Mouse (Mus musculus) liver, postnatal 0 days (tissue): ENCODE measurements at regions not wholly inside any gene's neighbourhood (a gene's known extent, or its start where the extent isn't known, plus 50 kb on each side); places are given as distances from the start of the nearest gene placed in this dataset.

Experiments used
- ATAC-seq: fragments of 200-750 bp; cut with Nextera tagmentation; 2 replicates; pipeline ENCODE4 v1.8.0; 2017; ENCODE audit warnings: mild to moderate bottlenecking, moderate library complexity
- DNase-seq: peaks from one replicate; pipeline ENCODE4 v3.0.0-alpha.2; 2016
- H3K27ac ChIP-seq: fragments of 300-500 bp; sonication (generic); 2 replicates; pipeline ENCODE4 v1.5.1; 2014; ENCODE audit warnings: antibody characterized with exemption, moderate library complexity, mild to moderate bottlenecking, low read depth
- H3K27me3 ChIP-seq: fragments of 300-500 bp; sonication (generic); 2 replicates; pipeline ENCODE4 v1.6.1; 2014; ENCODE audit warnings: low read length, control low read depth, mixed read lengths; ENCODE audit not compliant: insufficient read depth
- H3K36me3 ChIP-seq: fragments of 300-500 bp; sonication (generic); replicated peaks from 2 replicates; pipeline ENCODE4 v1.6.1; 2014; ENCODE audit warnings: mild to moderate bottlenecking, control low read depth, low read length, moderate library complexity, mixed read lengths; ENCODE audit not compliant: insufficient read depth
- H3K4me1 ChIP-seq: fragments of 300-500 bp; sonication (generic); 2 replicates; pipeline ENCODE4 v1.6.1; 2014; ENCODE audit warnings: antibody characterized with exemption, mild to moderate bottlenecking, control low read depth; ENCODE audit not compliant: insufficient read depth
- H3K4me2 ChIP-seq: fragments of 300-500 bp; sonication (generic); 2 replicates; pipeline ENCODE4 v1.6.1; 2014; ENCODE audit warnings: low read depth, mild to moderate bottlenecking, low read length, moderate library complexity, mixed read lengths
- H3K4me3 ChIP-seq: fragments of 300-500 bp; sonication (generic); 2 replicates; pipeline ENCODE4 v1.5.1; 2014; ENCODE audit warnings: low read depth, low read length
- H3K9ac ChIP-seq: fragments of 300-500 bp; sonication (generic); replicated peaks from 2 replicates; pipeline ENCODE4 v1.6.1; 2014; ENCODE audit warnings: mild to moderate bottlenecking, moderate library complexity
- H3K9me3 ChIP-seq: fragments of 300-500 bp; sonication (generic); 2 replicates; pipeline ENCODE4 v1.6.1; 2016; ENCODE audit warnings: mild to moderate bottlenecking, control low read depth, low read length, mixed read lengths
- CTCF ChIP-seq: sonication (generic); IDR thresholded peaks from 2 replicates; pipeline ENCODE4 v1.5.1; 2016; ENCODE audit warnings: antibody characterized with exemption, low read depth
- EP300 ChIP-seq: IDR thresholded peaks from 2 replicates; pipeline ENCODE4 v1.6.1; 2016; ENCODE audit warnings: antibody characterized with exemption, low read depth, mild to moderate bottlenecking
- WGBS: fragments of 180-500 bp; shearing (Covaris S2); extraction: QIAGEN DNeasy Blood & Tissue Kit; methylation state at CpG from one replicate; pipeline ENCODE4 v1.1.7; 2014; ENCODE audit not compliant: insufficient replicate concordance; 5-methylcytosine and 5-hydroxymethylcytosine counted together

DNA sequence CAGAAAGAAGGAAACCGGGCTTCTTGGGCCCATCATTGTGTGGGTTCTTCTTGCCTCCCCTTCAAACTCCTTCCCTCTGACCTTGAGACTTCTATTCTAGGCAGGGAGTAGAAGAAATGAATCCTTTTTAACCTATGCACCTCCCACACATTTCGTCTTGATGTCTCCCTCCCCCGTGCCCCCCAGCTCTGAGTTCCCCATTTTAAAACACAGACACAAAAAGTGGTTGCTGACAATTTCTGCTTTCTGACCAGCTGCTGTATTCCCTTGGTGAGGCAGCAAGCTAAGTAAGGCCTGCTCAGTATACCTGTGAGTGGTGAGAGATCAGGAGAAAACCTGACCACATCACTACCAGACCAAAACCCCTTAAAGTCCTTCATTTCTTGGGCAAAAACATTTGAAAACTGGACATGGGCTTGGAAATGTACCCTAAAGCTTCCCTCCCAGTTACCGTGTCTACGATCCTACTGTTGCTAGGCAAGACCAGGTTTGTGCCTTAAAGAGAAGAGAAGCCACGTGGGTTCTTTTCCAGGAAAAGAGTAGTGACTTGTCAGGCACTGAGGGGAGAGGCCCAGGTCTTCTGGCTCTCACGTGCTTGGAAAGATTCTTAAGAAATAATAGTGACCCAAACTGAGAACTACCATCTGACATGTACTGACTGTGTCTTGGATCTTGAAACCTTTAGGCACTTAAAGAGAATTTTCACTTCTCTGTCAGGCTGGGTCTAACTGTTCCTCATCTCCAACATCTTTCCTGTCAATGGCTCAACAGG lies 103.2 kb upstream of the Zc3h12c start:
- Histone ChIP-seq H3K27me3 (no peaks in the 10 kb centered on the region), H3K9me3 (no peaks in the 10 kb centered on the region), H3K4me1 (no peaks in the 10 kb centered on the region), H3K9ac (no peak overlapping the region), H3K4me3 (no peak overlapping the region), H3K4me2 (no peak overlapping the region), H3K36me3 (no peaks in the 10 kb centered on the region), H3K27ac (no peak overlapping the region)
- DNase-seq (no peak), ATAC-seq (no peak)
- WGBS: 58% methylated on average over 7 of the region's 7 CpGs
- TF ChIP-seq EP300 (no peak), CTCF (no peak)

DNA sequence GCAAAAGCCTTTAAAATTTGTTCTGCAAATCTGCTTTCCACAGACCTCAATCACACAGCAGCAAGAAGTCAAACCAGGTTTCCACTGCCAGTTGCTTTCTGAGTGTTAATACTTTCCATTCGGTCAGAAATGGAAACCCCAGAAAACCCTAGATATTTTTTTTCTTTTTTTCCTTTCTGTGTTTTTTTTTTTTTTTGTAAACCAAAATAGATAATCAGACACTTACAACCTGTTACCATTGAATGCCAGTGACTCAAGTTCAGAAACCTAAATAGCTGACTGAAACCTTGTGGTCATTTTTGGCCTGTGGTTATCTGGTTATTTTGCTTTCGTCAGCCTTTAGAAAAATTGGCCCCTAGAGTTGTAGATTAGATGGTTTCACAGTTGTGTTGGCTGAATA lies 93.2 kb upstream of the Zc3h12c start:
- no peak overlapping the region for H3K4me2 ChIP-seq
- no peak overlapping the region for H3K9ac ChIP-seq
- WGBS: 61% methylated on average over 2 of the region's 2 CpGs
- DNase-seq (no peak), ATAC-seq (no peak)
- H3K4me3 ChIP-seq: no peak overlapping the region
- no peak for TF ChIP-seq CTCF
- no peak for TF ChIP-seq EP300
- H3K9me3 ChIP-seq: no peaks in the 10 kb centered on the region
- no peaks in the 10 kb centered on the region for H3K27me3 ChIP-seq
- H3K36me3 ChIP-seq: no peaks in the 10 kb centered on the region
- H3K27ac ChIP-seq: no peak overlapping the region
- H3K4me1 ChIP-seq: no peaks in the 10 kb centered on the region

DNA sequence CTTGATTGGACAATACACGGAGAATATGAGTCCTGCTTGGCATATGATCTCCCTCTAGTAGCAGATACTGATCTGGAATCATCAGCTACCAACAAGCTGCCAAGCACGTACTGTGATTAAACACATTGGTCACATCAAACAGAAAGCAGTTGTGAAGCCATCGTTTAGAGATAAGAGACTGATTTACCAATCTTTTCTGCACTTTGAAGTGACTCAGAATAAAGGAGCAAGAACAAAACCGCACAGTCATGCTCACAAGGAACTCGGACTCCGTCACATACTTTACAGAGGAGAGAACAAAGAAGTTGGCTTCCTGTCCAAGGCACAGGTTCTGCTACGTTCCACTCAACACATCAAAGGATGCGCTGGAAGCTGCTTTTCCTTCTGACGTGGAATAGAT lies 91.1 kb upstream of the Zc3h12c start:
- Histone ChIP-seq H3K27ac (no peak overlapping the region), H3K4me2 (no peak overlapping the region), H3K27me3 (no peaks in the 10 kb centered on the region), H3K4me1 (no peaks in the 10 kb centered on the region), H3K9me3 (no peaks in the 10 kb centered on the region), H3K4me3 (no peak overlapping the region), H3K9ac (no peak overlapping the region), H3K36me3 (no peaks in the 10 kb centered on the region)
- TF ChIP-seq EP300: no peak
- no peak for TF ChIP-seq CTCF
- 43% methylated on average over 9 of the region's 9 CpGs for WGBS
- no peak for ATAC-seq
- no peak for DNase-seq

DNA sequence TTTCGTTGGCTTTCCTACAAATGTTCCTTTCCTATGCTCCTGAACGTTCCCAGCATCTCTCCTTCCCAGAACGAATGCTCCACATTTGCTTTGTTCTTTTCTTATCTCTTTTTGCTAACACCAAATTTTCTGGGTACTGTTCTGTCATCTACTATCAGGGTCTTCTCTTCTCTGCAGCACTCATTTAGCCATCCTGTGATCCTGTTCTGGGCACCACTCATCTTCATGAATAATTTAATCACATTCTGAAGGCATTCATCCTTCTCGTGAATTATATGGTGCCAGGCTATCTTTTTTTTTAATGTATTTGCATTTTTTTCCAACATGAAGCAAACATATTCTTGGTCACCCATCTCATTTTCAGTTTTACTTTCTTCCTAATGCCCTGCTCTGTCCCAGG lies 87.3 kb upstream of the Zc3h12c start:
- Histone ChIP-seq H3K9me3 (no peaks in the 10 kb centered on the region), H3K36me3 (no peaks in the 10 kb centered on the region), H3K4me3 (no peak overlapping the region), H3K4me1 (no peaks in the 10 kb centered on the region), H3K4me2 (no peak overlapping the region), H3K27me3 (no peaks in the 10 kb centered on the region), H3K9ac (no peak overlapping the region), H3K27ac (no peak overlapping the region)
- no peak for TF ChIP-seq CTCF
- TF ChIP-seq EP300: no peak
- ATAC-seq: no peak
- no peak for DNase-seq
- WGBS: 56% methylated on average over 4 of the region's 4 CpGs

DNA sequence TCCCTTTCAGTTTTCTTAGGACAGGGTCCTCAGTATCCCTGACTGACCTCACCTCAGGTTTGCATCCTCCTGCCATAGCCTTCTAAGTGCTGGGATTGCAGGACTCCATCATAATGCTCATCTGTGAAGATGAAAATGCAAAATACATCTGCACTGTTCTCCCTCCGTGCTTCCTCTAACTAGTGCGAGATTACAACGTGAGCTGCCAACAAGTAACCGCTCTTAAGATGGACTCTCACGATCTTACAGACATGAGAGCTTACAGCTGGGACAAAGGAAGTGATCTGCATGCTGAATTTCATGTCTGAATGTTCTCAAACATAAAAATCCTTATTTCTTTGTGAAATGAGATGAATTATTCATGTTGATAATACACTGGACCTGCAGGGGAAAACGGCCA lies 86.1 kb upstream of the Zc3h12c start:
- Histone ChIP-seq H3K36me3 (no peaks in the 10 kb centered on the region), H3K27ac (no peak overlapping the region), H3K9me3 (no peaks in the 10 kb centered on the region), H3K4me1 (no peaks in the 10 kb centered on the region), H3K27me3 (no peaks in the 10 kb centered on the region), H3K4me3 (no peak overlapping the region), H3K4me2 (no peak overlapping the region), H3K9ac (no peak overlapping the region)
- TF ChIP-seq CTCF: no peak
- no peak for TF ChIP-seq EP300
- ATAC-seq (no peak), DNase-seq (no peak)
- 70% methylated on average over 6 of the region's 6 CpGs for WGBS

DNA sequence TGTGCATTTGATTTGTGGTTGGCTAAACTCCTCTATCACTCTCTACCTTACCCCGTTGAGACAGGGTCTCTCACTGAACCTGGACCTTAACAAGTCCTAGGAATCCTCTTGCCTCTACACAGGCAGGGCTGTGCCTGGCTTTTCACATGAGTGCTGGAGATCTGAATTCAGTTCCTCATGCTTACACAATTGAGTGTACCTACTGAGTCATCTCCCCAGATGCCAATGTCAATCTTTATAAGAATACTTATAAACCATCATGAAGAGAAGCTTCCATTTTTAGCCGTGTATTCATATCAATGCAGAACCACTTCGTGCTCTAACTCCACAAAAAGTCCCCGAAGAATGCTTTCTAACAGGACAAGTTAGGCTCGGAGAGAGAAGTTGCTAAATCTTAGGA lies 83.1 kb upstream of the Zc3h12c start:
- no peaks in the 10 kb centered on the region for H3K4me1 ChIP-seq
- 63% methylated on average over 5 of the region's 5 CpGs for WGBS
- H3K9ac ChIP-seq: no peak overlapping the region
- no peak overlapping the region for H3K4me3 ChIP-seq
- TF ChIP-seq CTCF (no peak), EP300 (no peak)
- no peaks in the 10 kb centered on the region for H3K9me3 ChIP-seq
- H3K27ac ChIP-seq: no peak overlapping the region
- H3K27me3 ChIP-seq: no peaks in the 10 kb centered on the region
- no peaks in the 10 kb centered on the region for H3K36me3 ChIP-seq
- H3K4me2 ChIP-seq: no peak overlapping the region
- ATAC-seq: no peak
- DNase-seq: no peak
